Mouse (Mus musculus): ENCODE measurements around the gene Rab3b.

The Rab3b gene

GRCm38 (mm10) chr4:108959696-108960095 lies 80.8 kb downstream of the Rab3b start:
- DNase-seq, result no peak

DNA sequence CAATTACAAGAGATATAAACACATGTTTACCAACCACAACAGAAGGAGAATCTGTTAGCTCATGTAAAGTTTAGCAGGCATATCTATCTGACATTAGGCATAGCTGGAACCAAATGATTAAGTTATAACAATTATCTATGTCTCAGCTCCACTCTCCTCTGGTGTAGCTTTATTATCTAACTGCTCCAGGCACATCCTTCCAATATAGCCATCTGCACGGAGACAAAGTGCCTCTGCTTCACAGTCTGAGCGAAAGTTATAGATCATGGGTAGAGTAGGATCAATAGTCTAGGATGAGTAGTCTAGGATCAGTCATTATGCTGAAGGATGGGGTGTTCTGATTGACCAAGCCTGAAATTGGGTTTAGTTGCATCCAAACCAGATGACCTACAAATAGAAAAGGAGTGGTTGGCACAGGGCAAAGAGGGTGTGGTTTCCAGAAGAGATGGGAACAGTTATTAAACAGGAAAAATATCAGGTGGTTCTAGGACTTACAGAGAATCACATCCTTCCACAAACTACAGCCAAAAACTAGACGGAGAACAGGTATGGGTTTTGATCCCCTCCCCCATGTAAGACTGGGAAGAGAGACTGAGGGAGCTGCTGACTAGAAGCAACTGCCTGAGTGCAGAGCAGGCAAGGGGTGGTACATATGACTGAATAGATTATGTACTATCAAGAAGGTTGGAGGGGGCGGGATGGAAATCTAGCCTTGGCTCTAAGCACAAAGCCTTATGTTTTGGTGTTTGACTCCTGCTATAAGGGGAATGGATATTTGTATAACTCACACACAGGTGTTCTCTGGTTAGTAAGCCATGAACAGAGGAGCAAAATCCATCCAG lies 82.0 kb downstream of the Rab3b start:
- DNase-seq, result no peak

GRCm38 (mm10) chr4:108963017-108963416 lies 84.2 kb downstream of the Rab3b start:
- no peak for DNase-seq

GRCm38 (mm10) chr4:108969517-108969916 lies 90.7 kb downstream of the Rab3b start:
- no peak for DNase-seq

GRCm38 (mm10) chr4:108971054-108971453 lies 92.2 kb downstream of the Rab3b start:
- DNase-seq, result no peak

GRCm38 (mm10) chr4:108976458-108977071 lies 97.7 kb downstream of the Rab3b start:
- DNase-seq, result peak; percentile 49 to 60

- no peak for DNase-seq
Observed at GRCm38 (mm10) chr4:108986833-108987472, 108.1 kb downstream of the Rab3b start.

GRCm38 (mm10) chr4:108987473-108987842 lies 108.6 kb downstream of the Rab3b start:
- DNase-seq, result no peak

DNA sequence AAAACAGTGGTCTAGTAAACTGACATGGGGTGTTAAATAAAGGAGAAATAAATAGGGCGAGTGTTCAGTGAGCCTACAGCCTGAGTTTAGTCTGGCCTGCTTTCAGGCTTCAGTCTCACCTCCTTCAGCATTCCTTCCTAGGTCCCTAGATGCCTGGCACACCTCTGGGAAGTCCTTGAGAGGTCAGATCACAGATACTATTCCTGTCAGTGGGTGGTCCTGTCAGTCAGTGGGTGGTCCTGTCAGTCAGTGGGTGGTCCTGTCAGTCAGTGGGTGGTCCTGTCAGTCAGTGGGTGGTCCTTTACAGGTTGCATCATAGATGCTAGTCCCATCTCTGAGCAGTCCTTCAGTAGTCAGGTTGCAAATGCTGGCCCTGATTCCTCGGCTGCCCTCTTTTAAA lies 110.6 kb downstream of the Rab3b start:
- no peak for DNase-seq

DNA sequence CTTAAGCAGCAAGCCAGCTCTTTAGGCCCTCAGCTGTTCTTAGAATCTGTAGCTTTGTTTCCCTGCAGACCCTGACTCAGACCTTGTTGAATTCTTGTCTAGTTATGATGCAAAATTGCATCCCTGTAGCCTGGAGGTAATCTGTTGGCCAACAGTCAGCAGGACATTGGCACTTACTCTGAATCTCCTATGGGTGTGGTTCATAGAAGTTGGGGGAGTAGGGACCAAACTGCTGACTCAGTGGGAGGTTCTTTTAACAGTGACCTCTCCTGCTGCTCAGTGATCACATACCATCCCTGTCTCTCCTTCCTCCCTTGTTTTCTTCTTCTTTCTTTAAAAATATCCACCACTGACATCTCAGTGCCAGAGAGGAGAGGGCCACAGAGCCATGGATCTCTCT lies 111.2 kb downstream of the Rab3b start:
- no peak for DNase-seq

- DNase-seq, result no peak
Observed at GRCm38 (mm10) chr4:108990571-108990970, 111.7 kb downstream of the Rab3b start.

DNA sequence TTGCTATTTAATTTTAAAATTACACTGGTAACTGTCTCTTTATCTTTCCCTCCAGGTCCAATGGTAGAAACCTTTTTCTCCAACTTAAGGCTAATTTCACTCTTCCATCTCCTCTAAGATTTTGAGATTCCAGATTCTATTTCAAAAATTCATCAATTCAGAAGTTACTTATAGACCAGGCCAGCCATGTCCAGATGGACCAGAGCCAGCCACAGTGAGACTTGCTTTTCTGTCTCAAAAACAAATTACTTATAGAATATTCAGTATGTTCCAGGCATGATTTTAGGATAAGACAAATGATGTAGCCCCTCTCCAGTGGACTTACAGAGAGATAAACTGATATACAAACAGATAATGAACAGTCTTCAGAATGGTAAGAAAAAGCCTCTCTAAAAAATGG lies 112.9 kb downstream of the Rab3b start:
- DNase-seq, result no peak

All from cerebellum, postnatal 36 days (tissue).